Mouse (Mus musculus) embryo, embryonic 11 days (tissue): Measurements from ENCODE around the gene Fgfr2.
"Not testable (repeated sequence)": the region's sequence is repeated elsewhere in the genome, so short reads cannot be mapped to it uniquely, and the experiment has no call there.

Source experiments
- DNase-seq: peaks from one replicate; pipeline ENCODE4 v3.0.0-alpha.2; 2015

Gene Fgfr2

DNA sequence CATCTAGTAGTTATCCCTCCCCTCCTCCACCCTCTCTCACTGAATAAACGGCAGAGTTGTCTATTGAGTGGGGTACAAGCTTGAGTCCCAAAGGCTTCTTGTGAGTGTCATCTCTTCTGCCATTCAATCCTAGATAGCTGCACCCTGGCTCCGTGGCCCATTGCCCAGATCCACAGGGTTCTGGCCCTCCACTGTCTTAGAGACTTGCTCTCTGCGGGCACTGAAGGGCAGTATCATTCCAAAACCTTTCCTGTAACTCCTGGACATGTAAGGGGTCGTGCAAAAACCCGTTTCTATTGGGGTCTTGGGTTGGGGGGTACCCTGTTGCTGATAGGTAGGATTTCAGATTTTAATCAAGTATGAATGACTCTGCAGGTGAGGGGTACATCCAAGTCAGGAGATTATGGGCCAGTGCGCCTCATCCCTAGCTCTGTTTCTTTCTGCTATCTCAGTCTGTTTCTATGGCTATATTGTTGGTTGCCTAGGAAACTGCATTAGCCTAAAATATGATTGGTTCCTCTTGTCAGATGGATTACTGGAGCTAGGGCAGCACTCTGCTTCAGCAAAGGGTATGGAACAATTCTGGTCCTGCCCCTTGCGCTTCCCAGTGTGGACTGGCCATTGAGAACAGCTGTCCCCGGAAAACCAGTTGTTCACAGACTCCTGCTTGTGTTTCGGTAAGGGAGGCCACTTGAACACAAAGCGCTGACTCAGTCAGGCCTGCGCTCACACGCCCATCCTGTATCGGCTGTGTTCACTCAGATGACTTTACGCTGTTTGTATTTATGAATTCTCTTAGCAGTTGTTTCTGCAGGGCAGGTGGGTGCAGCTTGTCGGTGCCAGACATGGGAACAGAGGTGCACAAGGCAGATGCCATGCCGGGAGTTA, 2426.6 kb downstream of the Fgfr2 start:
- no peak for DNase-seq

DNA sequence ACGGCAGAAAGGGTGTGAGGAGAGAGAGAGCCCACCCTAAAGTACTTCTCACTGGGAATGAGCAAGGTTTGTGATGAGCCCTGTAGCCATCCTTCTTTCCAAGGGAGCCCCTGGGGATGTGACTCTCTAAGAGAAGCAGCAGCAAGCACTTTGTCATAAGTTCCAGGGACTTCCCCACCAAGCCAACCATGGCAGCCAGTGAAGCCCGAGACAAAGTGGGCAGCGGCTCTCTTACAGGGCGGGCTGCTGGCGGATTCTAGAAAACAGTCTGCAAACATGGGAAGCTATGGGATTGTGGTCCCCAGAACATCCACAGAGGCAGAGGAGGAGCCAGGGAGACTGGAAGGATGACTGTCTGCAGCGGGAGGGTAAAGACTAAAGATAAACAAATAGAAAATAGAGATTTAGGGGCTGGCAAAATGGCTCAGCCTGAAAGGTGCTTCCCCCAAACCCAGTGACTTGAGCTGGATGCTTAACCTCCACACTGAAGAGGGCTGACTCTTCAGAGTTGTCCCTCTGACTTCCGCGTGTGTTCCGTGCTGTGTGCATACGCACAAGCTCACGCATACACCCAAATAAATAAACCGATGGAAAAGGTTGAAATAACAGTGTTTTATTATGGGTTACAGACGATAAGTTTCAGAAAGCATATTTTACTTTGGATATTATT, 2427.3 kb downstream of the Fgfr2 start:
- no peak for DNase-seq

DNA sequence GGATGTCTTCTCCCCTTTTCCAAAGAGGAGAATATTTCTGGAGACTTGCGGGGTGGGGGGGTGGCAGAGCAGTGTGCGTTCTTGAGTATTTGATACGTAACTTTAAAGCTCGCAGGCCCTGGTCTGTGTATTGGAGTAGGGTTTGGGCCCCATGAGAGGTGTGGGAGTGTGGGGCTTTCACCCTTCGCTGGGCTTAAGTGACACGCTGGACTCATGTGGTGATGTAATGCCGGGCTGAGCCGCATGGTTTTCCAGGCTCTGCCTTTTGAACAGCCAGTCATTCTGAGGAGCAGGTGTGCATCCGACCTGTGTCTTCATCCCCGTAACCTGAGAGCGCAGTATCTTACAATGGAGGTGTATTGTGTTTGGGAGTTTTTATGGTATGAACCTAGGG, 2429.4 kb downstream of the Fgfr2 start:
- DNase-seq: peak; percentile 68

DNA sequence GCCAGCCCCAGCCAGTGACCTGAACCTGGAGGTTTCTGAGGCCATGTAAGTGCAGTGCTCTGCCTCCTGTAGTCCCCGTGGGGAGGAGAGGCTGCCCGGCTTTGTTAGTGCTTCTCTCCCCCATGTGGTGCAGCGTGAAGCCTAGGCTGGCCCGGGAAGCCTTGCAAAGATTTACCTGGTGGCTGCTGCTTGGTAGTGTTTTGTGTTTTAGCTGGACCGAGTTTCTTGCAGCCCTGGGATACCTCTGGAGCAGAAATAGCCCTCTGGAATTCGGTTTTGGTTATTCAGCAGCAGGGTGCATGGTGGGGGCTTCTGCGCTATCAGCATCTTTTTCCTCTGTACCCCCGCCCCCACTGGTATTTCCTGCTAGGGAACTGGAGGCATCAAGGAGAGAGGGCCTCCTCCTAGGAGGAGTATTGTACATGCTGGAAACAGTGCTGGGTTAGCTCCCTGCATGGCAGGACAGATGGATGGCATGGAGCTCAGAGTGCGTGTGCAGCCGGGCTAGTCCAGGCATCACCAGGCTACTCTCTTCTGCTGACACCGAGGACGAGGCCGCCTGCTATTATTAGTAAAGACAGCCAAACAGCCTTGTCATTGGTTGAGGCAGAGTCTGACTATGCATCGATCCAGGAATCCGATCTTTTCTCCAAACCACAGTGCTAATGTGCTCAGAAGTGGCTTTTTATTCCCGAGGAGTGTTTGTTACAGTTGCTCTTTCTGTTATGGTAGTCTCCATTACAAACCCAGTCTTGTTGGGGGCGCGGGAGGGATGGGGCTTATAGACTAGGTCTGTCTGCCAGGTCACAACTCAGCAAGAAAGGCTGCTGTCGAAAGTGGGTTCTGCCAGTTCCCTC, 2430.0 kb downstream of the Fgfr2 start:
- DNase-seq: peak; percentile 74

DNA sequence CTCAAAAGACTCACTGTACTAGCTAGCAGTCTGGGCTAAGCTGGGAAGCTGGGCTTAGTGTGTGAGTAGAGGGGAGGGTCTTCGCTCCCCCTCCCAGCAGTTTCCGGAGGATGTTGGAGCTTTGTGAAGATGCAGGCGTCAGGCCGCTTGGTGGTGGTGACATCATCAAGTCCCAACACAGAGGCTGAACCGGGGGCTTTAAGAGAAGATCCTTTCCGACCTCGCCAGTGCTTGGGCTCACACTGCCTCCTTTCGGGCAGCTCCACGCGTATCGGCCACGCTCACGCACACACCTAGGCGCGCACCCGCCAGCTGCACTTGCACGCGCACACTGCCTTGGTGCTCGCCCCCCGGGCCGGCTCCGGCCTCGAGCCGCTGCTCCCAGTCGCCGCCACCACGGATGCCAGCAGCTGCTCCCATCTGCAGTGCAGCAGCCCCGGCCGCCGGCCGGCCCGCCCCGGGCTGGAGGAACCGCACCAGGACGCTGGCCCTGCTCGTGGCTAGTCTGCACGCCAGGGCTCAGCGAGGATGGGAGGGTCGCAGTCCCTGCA, 2430.7 kb downstream of the Fgfr2 start:
- DNase-seq: peak; percentile 93

DNA sequence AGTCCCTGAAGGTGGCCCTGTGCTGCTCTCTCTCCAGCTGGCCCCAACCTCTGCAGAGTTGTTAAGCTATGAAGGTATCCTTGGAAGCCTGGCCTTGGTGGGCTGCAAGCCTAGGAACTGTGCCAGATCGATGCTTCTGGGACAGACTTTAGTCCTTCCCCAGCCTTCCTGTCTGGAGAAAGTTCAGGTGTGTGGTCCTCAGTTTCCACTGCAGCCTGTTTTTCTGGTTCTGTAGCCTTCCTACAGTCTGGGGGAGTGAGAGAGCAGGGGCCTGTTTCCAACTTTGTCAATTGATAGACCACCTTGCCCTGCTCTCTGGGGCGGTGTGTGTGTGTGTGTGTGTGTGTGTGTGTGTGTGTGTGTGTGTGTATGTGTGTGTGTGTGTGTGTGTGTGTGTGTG, 2431.2 kb downstream of the Fgfr2 start:
- no peak for DNase-seq

DNA sequence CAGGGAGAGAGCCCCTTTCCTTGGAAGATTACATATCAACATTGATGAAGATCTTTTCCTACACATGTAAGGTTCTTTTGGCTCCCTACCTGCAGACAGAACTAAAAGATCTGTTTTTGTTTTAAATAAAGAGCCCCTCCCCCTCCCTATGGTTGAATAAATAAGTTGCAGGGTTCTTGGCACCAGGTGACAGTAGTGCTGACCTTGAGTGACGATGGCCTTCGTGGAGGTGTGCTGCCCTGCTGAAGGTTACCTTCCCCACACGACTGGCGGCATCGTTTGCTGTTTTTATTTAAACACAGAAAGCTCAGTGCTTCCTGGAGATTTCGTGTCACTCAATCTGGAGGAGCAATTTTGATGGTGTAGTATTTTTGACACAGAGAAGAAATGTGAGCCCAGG, 2432.3 kb downstream of the Fgfr2 start:
- no peak for DNase-seq

DNA sequence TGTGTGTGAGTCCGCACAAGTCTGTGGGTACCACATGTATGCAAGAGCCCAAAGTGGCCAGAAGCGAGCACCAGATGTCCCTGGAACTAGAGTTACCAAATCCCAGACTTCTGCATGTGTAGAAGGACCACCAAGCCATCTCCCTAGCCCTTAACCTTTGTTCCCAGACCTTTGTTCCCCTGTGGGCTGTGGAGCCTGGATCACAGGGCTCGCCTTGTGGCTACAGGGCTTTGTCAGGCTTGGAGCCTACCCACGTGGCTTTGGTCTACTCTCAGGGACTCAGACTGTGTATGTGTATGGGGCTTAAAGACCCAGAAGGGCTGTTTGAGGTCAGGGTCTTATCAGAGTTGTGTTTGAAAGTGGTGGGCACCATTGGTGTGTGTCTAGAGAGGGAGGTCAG, 2434.5 kb downstream of the Fgfr2 start:
- DNase-seq: no peak

DNA sequence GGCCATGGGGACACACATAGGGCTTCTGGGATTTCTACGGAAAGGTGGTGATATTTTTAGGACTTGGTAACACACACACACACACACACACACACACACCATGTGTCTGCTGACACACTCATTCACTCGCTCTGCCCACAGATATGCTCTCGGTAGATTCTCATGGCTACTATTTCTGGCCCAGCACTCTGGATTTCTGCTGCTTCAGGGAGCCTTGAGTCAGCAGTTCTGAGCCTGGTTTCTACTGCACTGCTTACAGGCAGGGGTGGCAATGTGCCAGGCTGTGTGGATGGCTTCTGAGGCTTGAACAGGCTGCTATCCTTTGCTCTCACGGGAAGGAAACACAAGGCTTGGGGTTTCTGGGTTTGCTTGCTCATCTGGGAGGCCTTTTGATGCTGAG, 2441.4 kb downstream of the Fgfr2 start:
- DNase-seq: no peak

DNA sequence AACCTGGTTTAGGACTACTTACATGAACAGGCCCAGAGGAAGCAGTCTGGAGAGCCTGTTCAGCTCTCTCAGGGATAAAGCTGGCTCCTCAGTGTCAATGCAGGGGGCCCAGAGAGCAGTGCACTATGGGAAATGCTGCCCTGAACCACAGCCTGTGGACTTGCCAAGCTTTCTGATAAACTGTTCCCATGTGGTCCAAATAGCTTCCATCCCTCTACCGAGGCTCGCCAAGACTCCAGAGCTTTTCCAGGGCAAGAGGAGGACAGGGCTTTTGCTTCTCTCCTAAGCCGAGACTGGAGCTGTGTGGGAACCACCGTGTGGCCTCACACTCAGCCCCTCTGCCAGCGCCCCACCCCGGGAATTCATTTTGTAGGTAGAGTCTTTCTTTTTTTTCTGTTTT, 2444.7 kb downstream of the Fgfr2 start:
- no peak for DNase-seq

DNA sequence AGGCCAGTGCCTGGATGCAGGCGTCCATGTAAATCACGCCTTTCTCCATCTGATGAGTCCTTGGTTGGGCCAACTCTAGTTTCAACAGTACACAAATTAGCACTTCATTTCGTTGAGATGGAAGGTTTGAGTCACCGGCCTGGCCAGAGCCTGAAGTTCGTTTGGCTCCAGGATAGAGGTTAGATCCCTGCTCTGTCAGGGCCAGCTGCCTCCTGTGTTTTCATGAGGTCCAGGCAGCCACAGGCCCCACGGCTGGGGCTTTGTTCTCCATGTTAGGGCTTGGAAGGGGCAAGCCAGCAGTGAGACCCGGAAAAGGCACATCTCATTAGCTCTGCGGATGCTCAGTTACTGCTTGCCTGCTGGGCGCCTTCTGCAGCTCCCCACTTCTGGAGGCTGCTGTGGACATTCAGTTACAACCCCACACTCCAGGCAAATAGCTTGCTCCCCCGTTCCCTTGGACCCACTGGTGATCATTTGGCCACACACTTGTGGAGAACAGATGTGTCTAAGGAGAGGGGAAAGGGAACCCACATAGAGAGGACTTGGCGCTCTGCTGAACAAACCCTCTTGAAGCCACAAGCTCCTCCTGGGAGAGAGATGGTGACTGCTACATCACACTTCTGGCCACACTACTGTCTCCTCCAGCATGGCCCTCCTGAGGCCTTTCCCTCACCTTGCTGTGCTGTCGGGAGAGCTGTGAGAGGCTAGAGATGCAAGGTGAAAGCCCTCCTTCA, 2445.4 kb downstream of the Fgfr2 start:
- DNase-seq: no peak

DNA sequence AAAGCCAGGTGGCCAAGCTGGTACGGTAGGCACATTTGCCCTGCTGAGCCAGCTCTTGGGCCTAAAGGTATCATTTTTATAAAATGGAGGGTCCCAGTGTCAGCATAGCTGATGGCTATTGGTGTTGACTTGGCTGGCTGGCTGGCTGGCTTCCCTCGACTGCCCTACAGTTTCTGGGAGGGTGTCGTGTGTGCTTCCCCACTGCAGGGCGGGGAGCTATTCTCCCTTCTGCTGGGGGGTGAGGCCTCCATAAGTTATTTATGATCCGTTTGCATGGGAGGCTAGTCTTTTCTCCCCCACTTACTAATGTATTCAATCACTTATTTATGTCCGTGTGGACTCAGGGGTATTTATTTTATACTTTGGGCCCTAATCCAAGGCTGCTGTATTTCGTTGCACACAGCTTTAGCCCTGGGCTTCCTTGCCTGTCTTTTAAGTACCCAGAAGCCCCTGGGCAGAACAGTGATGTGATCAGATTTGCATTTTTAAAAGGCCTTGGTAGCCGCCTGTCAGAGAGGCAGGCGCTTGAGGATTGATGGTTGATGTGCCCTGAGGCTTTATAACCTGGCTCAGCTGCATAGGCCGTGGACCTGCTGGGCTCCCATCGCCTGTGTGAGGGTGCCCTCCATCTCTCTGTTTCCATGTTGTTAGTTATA, 2446.1 kb downstream of the Fgfr2 start:
- no peak for DNase-seq

DNA sequence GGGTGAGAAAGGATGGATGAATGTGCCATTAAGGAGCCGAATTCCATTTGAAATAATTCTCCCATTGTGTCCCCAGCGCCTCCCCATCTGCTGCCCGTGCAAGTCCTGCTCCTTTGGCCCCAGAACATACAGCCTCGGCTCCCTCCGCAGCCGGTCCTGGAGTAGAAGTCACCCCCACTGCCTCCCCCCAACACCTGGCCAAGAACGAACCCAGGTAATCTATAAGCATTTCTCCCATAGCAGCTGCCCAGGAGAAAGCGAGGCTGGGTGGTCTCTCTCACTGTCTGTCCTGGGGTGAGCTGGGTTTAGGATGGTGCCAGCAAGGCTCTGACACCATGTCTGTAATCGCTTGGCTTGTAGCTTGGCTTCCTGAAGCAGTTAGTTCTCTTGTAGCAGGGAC, 2448.6 kb downstream of the Fgfr2 start:
- no peak for DNase-seq

DNA sequence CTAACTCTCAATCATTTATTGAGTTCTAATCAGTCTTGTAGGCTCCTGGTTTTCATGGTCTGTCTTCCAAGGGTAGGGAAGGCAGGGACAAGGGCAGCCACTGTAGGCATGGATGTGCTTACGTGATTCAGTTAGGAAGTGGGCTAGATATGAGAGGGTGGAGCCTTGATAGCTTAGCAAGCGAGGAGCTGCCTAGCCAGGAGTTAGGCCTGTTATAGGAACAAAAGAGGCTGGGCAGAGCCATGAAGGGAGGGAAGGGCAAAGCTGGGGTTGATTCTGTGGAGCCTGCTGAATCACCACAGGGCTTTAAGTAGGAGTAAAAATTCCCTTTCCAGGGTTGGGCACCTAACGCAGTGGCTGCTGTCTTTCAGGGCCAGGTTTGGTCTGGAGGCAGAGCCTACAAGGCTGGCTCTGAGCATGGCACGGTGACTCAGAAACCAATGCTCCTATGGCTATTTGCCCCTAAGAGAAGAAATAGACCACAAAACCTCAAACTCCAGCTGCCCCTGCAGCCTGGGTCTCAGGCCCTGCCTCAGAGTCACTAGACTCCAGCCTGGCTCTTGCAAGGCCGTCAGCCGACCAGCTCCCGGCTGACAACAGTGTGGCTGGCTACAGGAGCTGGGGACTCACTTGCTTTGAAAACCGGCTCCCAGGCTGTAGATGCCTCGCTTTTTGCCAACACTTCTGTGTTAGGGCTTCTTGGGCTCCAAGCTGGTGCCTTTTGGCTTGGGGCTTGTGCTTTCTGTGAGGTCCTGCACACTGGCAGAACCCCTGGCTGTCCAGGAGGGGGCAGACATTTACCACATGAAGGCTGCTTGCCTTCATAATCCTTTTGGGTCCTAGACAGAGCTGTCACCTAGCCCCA, 2449.7 kb downstream of the Fgfr2 start:
- peak; percentile 76 for DNase-seq

DNA sequence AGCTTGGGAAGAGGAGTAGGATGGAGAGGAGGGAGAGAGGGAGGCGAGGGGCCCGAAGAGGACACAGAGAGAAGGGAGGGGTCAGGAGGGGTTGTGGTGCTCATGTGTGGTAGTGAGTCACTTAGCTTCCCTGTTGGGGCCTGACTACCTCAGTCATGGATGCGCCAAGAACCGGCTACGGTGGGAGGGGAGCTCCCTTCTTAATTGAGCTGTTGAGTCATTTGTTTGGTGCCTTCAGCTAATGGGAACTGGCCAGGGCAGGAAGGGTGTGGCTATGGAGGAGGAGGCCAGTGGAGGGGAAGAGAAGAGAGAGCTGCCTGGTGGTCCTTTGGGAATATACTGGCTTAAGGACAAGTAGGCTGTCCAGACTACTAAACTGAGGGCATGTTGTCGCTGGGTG, 2451.8 kb downstream of the Fgfr2 start:
- no peak for DNase-seq

DNA sequence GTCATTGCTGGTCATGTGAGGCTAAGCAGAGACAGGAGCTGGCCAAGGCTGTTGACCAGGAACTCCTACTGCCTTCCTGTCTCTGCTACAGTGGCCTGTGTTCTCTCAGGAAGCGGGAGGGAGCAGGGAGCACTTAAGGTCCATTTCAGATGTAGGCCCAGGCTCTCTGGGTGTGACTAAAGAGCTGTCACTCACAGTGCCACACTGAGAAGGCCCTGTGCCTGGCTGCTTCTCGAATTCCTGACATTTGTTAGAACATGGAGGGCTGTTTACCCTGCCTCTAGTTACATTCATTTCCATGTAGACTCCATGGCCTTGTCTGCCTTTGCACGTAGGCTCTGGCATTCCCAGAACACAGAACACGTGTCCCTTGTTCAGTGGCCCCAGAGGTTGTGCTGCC, 2452.8 kb downstream of the Fgfr2 start:
- DNase-seq: no peak

DNA sequence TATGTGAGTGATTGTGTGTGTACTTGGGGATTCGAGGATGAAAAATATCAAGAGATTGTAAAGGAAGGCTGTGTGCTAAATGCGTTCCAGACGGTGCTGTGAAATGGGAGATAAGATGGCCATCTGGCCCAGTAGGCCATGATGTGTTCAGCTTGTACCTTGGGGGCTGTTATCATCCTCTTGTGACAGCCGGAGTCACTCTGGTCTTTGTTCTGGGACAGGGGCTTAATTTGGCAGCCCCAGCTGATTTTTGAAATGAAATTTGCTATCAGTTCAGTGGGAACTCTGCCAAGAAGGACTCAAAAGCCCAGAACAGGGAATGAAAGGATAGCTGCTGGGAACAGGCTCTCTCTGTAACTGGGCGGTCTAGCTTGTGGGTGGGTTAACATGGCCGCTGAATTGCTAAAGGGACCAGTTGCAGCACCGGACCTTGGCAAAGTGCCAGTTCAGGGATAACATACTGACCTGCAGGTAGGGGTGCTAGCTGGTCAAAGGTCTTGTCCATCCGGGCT, 2453.7 kb downstream of the Fgfr2 start:
- DNase-seq: peak; percentile 52

DNA sequence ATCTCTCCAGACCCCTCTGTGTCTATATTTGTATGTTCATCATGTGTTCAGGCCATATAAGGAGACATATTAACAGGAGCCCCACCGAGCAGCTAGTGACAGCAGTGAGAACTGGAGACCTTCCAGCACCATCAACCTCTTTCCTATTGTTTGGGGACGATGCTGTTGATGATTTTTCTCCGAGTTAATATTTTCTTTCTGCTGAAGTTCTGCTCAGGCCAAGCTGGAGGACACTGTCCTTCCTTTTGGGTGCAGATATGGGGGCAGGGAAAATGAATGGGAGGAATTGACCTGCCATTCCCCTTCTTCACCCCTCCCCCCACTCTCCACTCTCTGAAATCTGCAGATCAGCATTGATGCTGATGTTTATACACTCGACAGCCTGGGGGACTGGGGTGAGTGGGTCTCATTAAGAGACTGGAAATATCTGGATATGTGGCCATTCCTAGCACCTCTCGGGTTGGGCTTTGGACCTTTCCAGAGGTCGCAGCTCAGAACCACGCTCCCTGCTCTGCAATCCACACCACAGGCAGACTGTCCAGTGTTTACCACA, 2454.3 kb downstream of the Fgfr2 start:
- no peak for DNase-seq

DNA sequence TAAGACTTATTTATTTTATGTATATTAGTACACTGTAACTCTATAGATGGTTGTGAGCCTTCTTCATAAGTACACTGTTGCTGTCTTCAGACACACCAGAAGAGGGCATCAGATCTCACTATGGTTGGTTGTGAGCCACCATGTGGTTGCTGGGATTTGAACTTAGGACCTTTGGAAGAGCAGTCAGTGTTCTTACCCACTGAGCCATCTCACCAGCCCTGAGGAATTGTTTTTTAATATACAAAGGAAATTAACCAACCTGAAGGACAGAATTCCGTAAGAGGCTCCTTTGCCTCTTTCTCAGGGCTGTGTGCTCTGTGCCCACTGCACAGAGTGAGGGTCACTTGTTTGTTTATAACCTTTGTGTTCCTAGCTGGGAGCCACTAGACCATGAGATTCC, 2455.1 kb downstream of the Fgfr2 start:
- not testable (repeated sequence) for DNase-seq

DNA sequence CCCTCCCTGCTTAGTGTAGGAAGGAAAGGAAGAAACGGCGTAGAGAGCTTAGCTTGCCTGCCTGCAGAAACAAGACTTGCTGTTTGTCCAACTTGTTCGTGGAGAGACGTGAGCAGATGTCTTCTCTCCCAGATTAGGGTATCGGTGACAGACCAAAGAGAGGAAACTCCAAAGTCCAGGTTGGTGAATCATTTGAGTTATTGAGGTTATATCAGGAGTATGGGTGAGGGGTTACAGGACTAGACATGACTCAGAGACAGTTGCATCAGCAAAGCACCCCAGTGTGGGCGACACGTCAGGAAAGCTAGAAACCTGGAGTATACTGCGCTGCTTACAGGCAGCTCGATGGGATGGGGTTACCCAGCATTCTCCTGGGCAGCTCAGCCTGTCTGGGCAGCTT, 2457.8 kb downstream of the Fgfr2 start:
- no peak for DNase-seq
